8 mouse cellular contexts compared by ENCODE assay signal in genomic region chr17:87283755-87284481, GRCm38 (mm10). TPM values are rescaled to one million over a fixed set of nuclear protein-coding genes. Genes with fewer than 3 reads are reported as not detected.
DNase-seq lines count a peak whose midpoint lies in the region; ATAC-seq and TF ChIP-seq lines count a peak whose summit lies in the region.

No protein-coding gene starts in this region.

- WGBS in hindbrain, embryonic 10.5 days = 3% methylated on average over 21 of the region's 21 CpGs
- 8% methylated on average over 21 of the region's 21 CpGs for WGBS in liver, postnatal 0 days (ENCODE audit: insufficient replicate concordance)
- 4% methylated on average over 21 of the region's 21 CpGs for WGBS in neural tube, embryonic 12.5 days

- intact Hi-C loops in left cerebral cortex, postnatal 25 days (cut with DNase I) = loop anchor here (10.0 kb wide), 1 partner anchor 381 kb away; no protein-coding TSS in a partner anchor

- no peak for TF ChIP-seq CTCF in liver, postnatal 0 days (IDR thresholded peaks at IDR 0.05; ENCODE audit: low read depth)

- H3K4me1 ChIP-seq in hindbrain, embryonic 10.5 days (replicated peaks) = peaks cover 57% of the 10 kb centered on the region
- peaks cover 56% of the 10 kb centered on the region for H3K4me1 ChIP-seq in liver, postnatal 0 days (ENCODE audit: insufficient read depth)
- peaks cover 28% of the 10 kb centered on the region for H3K4me1 ChIP-seq in neural tube, embryonic 12.5 days

- peak overlapping the region; percentile 99 for H3K4me2 ChIP-seq in liver, postnatal 0 days (ENCODE audit: low read depth, low read length)
- peak overlapping the region; percentile 97 for H3K4me2 ChIP-seq in neural tube, embryonic 12.5 days (replicated peaks)

- H3K36me3 ChIP-seq in hindbrain, embryonic 10.5 days = no peaks in the 10 kb centered on the region
- no peaks in the 10 kb centered on the region; the same call in 1 of the 2 replicates for H3K36me3 ChIP-seq in liver, postnatal 0 days (replicated peaks; ENCODE audit: insufficient read depth, low read length)
- H3K36me3 ChIP-seq in neural tube, embryonic 12.5 days = no peaks in the 10 kb centered on the region

- H3K9me3 ChIP-seq in hindbrain, embryonic 10.5 days = no peaks in the 10 kb centered on the region
- H3K9me3 ChIP-seq in liver, postnatal 0 days (ENCODE audit: low read length) = no peaks in the 10 kb centered on the region
- H3K9me3 ChIP-seq in neural tube, embryonic 12.5 days = no peaks in the 10 kb centered on the region

- peak; percentile 98 for DNase-seq in heart, adult 11 months
- DNase-seq in heart, adult 8-10 months (ENCODE audit: low spot score) = no peak
- DNase-seq in embryo, embryonic 11 days = peak; percentile 34
- DNase-seq in hindbrain, embryonic 10.5 days (ENCODE audit: low spot score) = peak; percentile 43
- DNase-seq in liver, postnatal 0 days = peak; percentile 59
- DNase-seq in left cerebral cortex, postnatal 25 days (ENCODE audit: low spot score in 2 of 2) = no peak
- DNase-seq in adipocyte (ENCODE audit: low spot score) = no peak

- H3K4me3 ChIP-seq in hindbrain, embryonic 10.5 days = peak overlapping the region; percentile 84
- H3K4me3 ChIP-seq in liver, postnatal 0 days (ENCODE audit: low read depth, low read length) = peak overlapping the region; percentile 88
- peak overlapping the region; percentile 56 for H3K4me3 ChIP-seq in neural tube, embryonic 12.5 days

- peak overlapping the region; percentile 97 for H3K9ac ChIP-seq in liver, postnatal 0 days (replicated peaks)
- H3K9ac ChIP-seq in neural tube, embryonic 12.5 days = peak overlapping the region; percentile 82

- no peak for TF ChIP-seq EP300 in liver, postnatal 0 days (IDR thresholded peaks at IDR 0.05; ENCODE audit: low read depth)

- no peak overlapping the region for H3K27ac ChIP-seq in hindbrain, embryonic 10.5 days
- peak overlapping the region; percentile 99 for H3K27ac ChIP-seq in liver, postnatal 0 days (ENCODE audit: low read depth)
- no peak overlapping the region for H3K27ac ChIP-seq in neural tube, embryonic 12.5 days

- H3K27me3 ChIP-seq in hindbrain, embryonic 10.5 days (ENCODE audit: insufficient read depth, poor library complexity, severe bottlenecking) = peaks cover 73% of the 10 kb centered on the region
- no peaks in the 10 kb centered on the region for H3K27me3 ChIP-seq in liver, postnatal 0 days (ENCODE audit: insufficient read depth, low read length)
- peaks cover 33% of the 10 kb centered on the region for H3K27me3 ChIP-seq in neural tube, embryonic 12.5 days (replicated peaks)

- no peak for ATAC-seq in liver, postnatal 0 days
- ATAC-seq in neural tube, embryonic 12.5 days (ENCODE audit: low FRiP score, low read depth) = no peak

RNA-seq across cellular contexts. Expression of gene Ttc7, which starts 1.2 kb away (rescaled TPM):
- total RNA-seq in heart, adult 8-10 months (2022) = 10 to 100 TPM; 19.2 to 31.4 (median 26.0) TPM
- polyA plus RNA-seq in hindbrain, embryonic 10.5 days (2016; fragmentation: Nextera tagmentation; extraction: Ambion mirVana) = 4.7 and 4.8 TPM in 2 replicates
- polyA plus RNA-seq in liver, postnatal 0 days (2015; fragmentation: Nextera tagmentation; extraction: Ambion mirVana) = 10.1 and 12.1 TPM in 2 replicates
- polyA plus RNA-seq in neural tube, embryonic 12.5 days (2016; fragmentation: Nextera tagmentation; extraction: Ambion mirVana) = 5.1 and 5.9 TPM in 2 replicates
- total RNA-seq in left cerebral cortex, postnatal 25 days (2021) = 10 to 100 TPM; 12.0 to 14.4 TPM

RNA-seq across cellular contexts. Expression of gene Mcfd2, which starts 18.2 kb away (rescaled TPM):
- 10 to 100 TPM; 56.1 to 70.7 (median 59.8) TPM for total RNA-seq in heart, adult 8-10 months (2022)
- 70.1 and 73.3 TPM in 2 replicates for polyA plus RNA-seq in hindbrain, embryonic 10.5 days (2016; fragmentation: Nextera tagmentation; extraction: Ambion mirVana)
- 139 and 148 TPM in 2 replicates for polyA plus RNA-seq in liver, postnatal 0 days (2015; fragmentation: Nextera tagmentation; extraction: Ambion mirVana)
- 53.0 and 55.7 TPM in 2 replicates for polyA plus RNA-seq in neural tube, embryonic 12.5 days (2016; fragmentation: Nextera tagmentation; extraction: Ambion mirVana)
- total RNA-seq in left cerebral cortex, postnatal 25 days (2021) = 10 to 100 TPM; 53.7 to 54.0 TPM

Comparison
In these comparisons a context has a peak if more than half of its experiments do, and no peak if none do; other contexts are left out.
1. DNase-seq: peak in heart, adult 11 months (single experiment), embryo, embryonic 11 days (single experiment), hindbrain, embryonic 10.5 days (single experiment) and liver, postnatal 0 days (single experiment); none in heart, adult 8-10 months (single experiment), left cerebral cortex, postnatal 25 days (0 of 2) and adipocyte (single experiment).
2. Peak in every context shown above with its lines, with median percentiles within 50 percentile points of each other: H3K4me3 ChIP-seq.